Mouse (Mus musculus) activated CD4-positive, CD25-positive, alpha-beta regulatory T cell, adult 9 weeks (primary cell): ENCODE data around the gene Vmn1r76. TPM values are rescaled to one million over a fixed set of nuclear protein-coding genes. Genes with fewer than 3 reads are reported as not detected.

Source experiments
- polyA plus RNA-seq: library from polyadenylated mRNA; unstranded; fragments of 100-300 nt; shearing (Covaris generic); gene quantifications from one replicate; pipeline ENCODE4 v1.2.1, GENCODE M21; 2017

The Vmn1r76 gene
- polyA plus RNA-seq, result 0.05 TPM

DNA sequence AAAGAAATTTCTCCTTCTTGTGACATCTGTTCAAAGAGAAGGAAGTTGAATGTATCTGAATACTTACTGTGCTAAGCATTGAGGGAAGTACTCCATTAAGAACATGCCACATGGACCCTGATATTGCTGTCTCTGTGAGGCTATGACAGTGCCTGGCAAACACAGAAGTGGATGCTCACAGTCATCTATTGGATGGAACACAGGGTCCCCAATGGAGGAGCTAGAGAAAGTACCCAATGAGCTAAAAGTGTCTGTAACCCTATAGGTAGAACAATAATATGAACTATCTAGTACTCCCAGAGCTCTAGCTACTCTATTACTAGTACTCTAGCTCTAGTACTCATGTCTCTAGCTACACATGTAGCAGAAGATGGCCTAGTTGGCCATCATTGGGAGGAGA is at the start of gene Vmn1r76:
Gene Vmn1r76 (minus strand): TSS at position 101 of the 400 bp plus-strand sequence.

DNA sequence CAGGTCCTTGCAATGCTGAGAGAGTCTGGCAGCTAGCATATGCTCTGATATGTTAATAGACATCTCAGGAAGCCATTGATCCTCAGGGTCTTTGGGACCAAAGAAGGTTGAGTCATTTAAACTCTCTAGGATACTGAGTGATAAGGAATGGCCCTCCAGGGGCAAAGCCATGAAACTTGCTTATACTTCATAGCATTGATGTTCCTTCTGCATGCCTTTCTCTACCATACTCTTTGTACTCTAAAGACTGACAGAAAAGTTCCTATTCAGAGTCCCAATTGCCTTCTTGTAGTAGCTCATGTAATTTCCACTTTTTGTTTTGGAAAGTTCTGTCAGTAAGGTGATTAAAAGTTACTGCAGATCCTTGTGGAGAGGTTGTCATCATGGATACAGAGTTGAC is 63.7 kb downstream of the Vmn1r76 start, which contains the start of gene Vmn1r75:
Gene Vmn1r75 (plus strand): TSS at position 301 of the 400 bp plus-strand sequence.

Other genes with a start within 250 kb of the Vmn1r76 start
- gene Vmn1r73, start 207.9 kb downstream of the Vmn1r76 start, polyA plus RNA-seq, result not detected
- gene Vmn1r74, start 104.2 kb downstream of the Vmn1r76 start, polyA plus RNA-seq, result not detected
- not detected for gene Vmn1r75, start 63.6 kb downstream of the Vmn1r76 start, polyA plus RNA-seq
- gene Vmn1r77, start 98.5 kb upstream of the Vmn1r76 start, polyA plus RNA-seq, result 0.21 TPM
- not detected for gene Vmn1r78, start 212.0 kb upstream of the Vmn1r76 start, polyA plus RNA-seq
- gene Vmn1r79, start 233.1 kb upstream of the Vmn1r76 start, polyA plus RNA-seq, result not detected